Mouse (Mus musculus) spleen, postnatal 4 days (tissue): ENCODE results near the gene Gemin7.
A peak's percentile ranks its signal among the peaks of the same experiment; 100 is the strongest.

Experiments
- DNase-seq, 2 experiments: peaks; one replicate each; pipeline ENCODE4 v3.0.0; 2022; ENCODE audit warnings: low spot score in 2 of 2

The Gemin7 gene

GRCm38 (mm10) chr7:19577877-19578414, 551 bp upstream of the Gemin7 start:
- peak; percentile 60 to 75 for DNase-seq

GRCm38 (mm10) chr7:19575559-19575958, 1.8 kb downstream of the Gemin7 start:
- no peak for DNase-seq

GRCm38 (mm10) chr7:19573776-19574140, 3.6 kb downstream of the Gemin7 start:
- no peak for DNase-seq

- peak; percentile 86 to 95 for DNase-seq
Measured at GRCm38 (mm10) chr7:19572926-19573775, 4.2 kb downstream of the Gemin7 start.

- no peak for DNase-seq
Measured at GRCm38 (mm10) chr7:19569647-19570046, 7.7 kb downstream of the Gemin7 start.

GRCm38 (mm10) chr7:19567426-19567825, 10.0 kb downstream of the Gemin7 start:
- DNase-seq, result no peak

GRCm38 (mm10) chr7:19565803-19566202, 11.6 kb downstream of the Gemin7 start:
- no peak for DNase-seq

- peak in 1 of 2 experiments; percentile 41 for DNase-seq
Measured at GRCm38 (mm10) chr7:19564455-19564854, 12.9 kb downstream of the Gemin7 start.

GRCm38 (mm10) chr7:19563884-19564283, 13.5 kb downstream of the Gemin7 start:
- peak in 1 of 2 experiments; percentile 57 for DNase-seq

GRCm38 (mm10) chr7:19562643-19563410, 14.6 kb downstream of the Gemin7 start, which contains the start of gene Ppp1r37:
Ppp1r37 (minus strand) TSS chr7:19563076.
- peak in 1 of 2 experiments; percentile 18 for DNase-seq

- peak; percentile 93 to 99 for DNase-seq
Measured at GRCm38 (mm10) chr7:19561765-19562642, 15.4 kb downstream of the Gemin7 start.

GRCm38 (mm10) chr7:19561431-19561764, 16.0 kb downstream of the Gemin7 start:
- peak in 1 of 2 experiments; percentile 72 for DNase-seq

GRCm38 (mm10) chr7:19560491-19561260, 16.7 kb downstream of the Gemin7 start:
- no peak for DNase-seq

- peak in 1 of 2 experiments; percentile 33 for DNase-seq
Measured at GRCm38 (mm10) chr7:19558965-19559364, 18.4 kb downstream of the Gemin7 start.

GRCm38 (mm10) chr7:19557982-19558900, 19.2 kb downstream of the Gemin7 start:
- DNase-seq, result peak; percentile 42 to 57

GRCm38 (mm10) chr7:19557086-19557485, 20.3 kb downstream of the Gemin7 start:
- DNase-seq, result no peak

- DNase-seq, result no peak
Measured at GRCm38 (mm10) chr7:19554168-19554567, 23.2 kb downstream of the Gemin7 start.

- no peak for DNase-seq
Measured at GRCm38 (mm10) chr7:19552443-19552842, 25.0 kb downstream of the Gemin7 start.

- DNase-seq, result no peak
Measured at GRCm38 (mm10) chr7:19551634-19552033, 25.8 kb downstream of the Gemin7 start.

- no peak for DNase-seq
Measured at GRCm38 (mm10) chr7:19549394-19549793, 28.0 kb downstream of the Gemin7 start.
